Comparison of ENCODE assay signal across 8 mouse cellular contexts in the genomic region with DNA sequence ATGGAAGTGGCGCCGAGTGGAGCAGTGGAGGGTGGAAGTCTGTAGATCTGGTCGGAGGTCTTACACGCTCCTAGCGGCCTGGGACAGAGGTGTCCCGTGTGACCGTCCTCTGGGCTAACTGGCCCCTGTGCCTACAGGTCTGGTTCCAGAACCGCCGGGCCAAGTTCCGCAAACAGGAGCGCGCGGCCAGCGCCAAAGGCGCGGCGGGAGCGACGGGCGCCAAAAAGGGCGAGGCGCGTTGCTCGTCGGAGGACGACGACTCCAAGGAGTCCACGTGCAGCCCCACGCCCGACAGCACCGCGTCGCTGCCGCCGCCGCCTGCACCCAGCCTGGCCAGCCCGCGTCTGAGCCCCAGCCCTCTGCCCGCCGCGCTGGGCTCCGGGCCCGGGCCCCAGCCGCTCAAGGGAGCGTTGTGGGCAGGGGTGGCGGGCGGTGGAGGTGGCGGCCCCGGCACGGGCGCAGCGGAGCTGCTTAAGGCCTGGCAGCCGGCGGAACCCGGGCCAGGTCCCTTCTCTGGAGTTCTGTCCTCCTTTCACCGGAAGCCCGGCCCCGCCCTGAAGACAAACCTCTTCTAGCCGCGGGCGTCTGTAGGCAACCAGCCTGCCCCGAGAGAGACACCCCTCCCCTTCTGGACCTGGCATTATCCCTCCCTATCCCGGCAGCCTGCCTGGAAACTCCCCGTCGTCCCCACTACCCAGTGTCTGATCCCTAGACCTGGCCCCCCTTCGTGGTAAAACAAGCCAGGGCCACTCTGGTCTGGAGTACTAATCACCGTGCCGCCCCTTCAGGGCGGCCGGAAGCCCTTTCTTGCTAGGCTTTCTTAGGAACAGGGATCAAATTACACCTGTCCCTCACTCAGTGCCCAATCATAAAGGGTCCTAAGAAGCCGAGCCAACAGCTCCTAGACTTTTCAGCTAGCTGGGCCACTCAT. TPM values are rescaled to one million over a fixed set of nuclear protein-coding genes. Genes with fewer than 3 reads are reported as not detected.
DNase-seq lines count a peak whose midpoint lies in the region; ATAC-seq lines count a peak whose summit lies in the region.

No protein-coding gene starts in this region.

- no peaks in the 10 kb centered on the region for H3K9me3 ChIP-seq in liver, embryonic 11.5 days (ENCODE audit: control insufficient read depth, low read length)
- H3K9me3 ChIP-seq in midbrain, embryonic 16.5 days (replicated peaks; ENCODE audit: control insufficient read depth, low read length, poor library complexity, severe bottlenecking): no peaks in the 10 kb centered on the region

- peaks cover 73% of the 10 kb centered on the region for H3K27me3 ChIP-seq in liver, embryonic 11.5 days (replicated peaks; ENCODE audit: control insufficient read depth, insufficient read depth, low read length)
- H3K27me3 ChIP-seq in midbrain, embryonic 16.5 days (ENCODE audit: control insufficient read depth, insufficient read depth, low read depth, low read length): peaks cover 62% of the 10 kb centered on the region

- intact Hi-C loops in gastrocnemius, postnatal 14 days (cut with DNase I; ENCODE audit: low total_unique reads): no loop called here

- no peak for DNase-seq in cerebellum, adult 11-12 months
- peak; percentile 61 to 71 for DNase-seq in adrenal gland, postnatal 36 days
- DNase-seq in gastrocnemius, postnatal 14 days: peak; percentile 53
- DNase-seq in hindlimb bud, embryonic 11.5 days (ENCODE audit: extremely low spot score, low read depth, low spot score): peak; percentile 86
- peak; percentile 69 for DNase-seq in liver, embryonic 11.5 days (ENCODE audit: low spot score)
- DNase-seq in urinary bladder, adult 2 months (ENCODE audit: low spot score): peak; percentile 53

- H3K4me1 ChIP-seq in liver, embryonic 11.5 days (replicated peaks; ENCODE audit: control insufficient read depth, insufficient read depth, low read length): peaks cover 3% of the 10 kb centered on the region
- peaks cover 17% of the 10 kb centered on the region for H3K4me1 ChIP-seq in midbrain, embryonic 16.5 days (ENCODE audit: control insufficient read depth, insufficient read depth, low read length)

- H3K4me3 ChIP-seq in liver, embryonic 11.5 days (ENCODE audit: low read depth, low read length): peak overlapping the region; percentile 51
- H3K4me3 ChIP-seq in midbrain, embryonic 16.5 days (ENCODE audit: low read depth, low read length): peak overlapping the region; percentile 36

- peak overlapping the region; percentile 81 for H3K4me2 ChIP-seq in liver, embryonic 11.5 days
- peak overlapping the region; percentile 73 for H3K4me2 ChIP-seq in midbrain, embryonic 16.5 days (ENCODE audit: low read length)

- peaks cover 18% of the 10 kb centered on the region for H3K36me3 ChIP-seq in liver, embryonic 11.5 days (ENCODE audit: control insufficient read depth, insufficient read depth, low read length)
- H3K36me3 ChIP-seq in midbrain, embryonic 16.5 days (ENCODE audit: control insufficient read depth, insufficient read depth, low read length): no peaks in the 10 kb centered on the region

- peak; percentile 22; the same call in 1 of the 2 replicates for ATAC-seq in cerebellum, adult (ENCODE audit: insufficient number of reproducible peaks, low FRiP score, low TSS enrichment)
- ATAC-seq in liver, embryonic 11.5 days (replicated peaks; ENCODE audit: low FRiP score): peak; percentile 61
- peak; percentile 59 for ATAC-seq in midbrain, embryonic 16.5 days

- under 1% methylated on average over 71 of the region's 71 CpGs for WGBS in liver, embryonic 11.5 days
- under 1% methylated on average over 69 of the region's 71 CpGs for WGBS in midbrain, embryonic 16.5 days

- H3K27ac ChIP-seq in liver, embryonic 11.5 days (ENCODE audit: low read depth, low read length): no peak overlapping the region; the same call in 1 of the 2 replicates
- no peak overlapping the region for H3K27ac ChIP-seq in midbrain, embryonic 16.5 days (ENCODE audit: low read length)

- peak overlapping the region; percentile 39 for H3K9ac ChIP-seq in liver, embryonic 11.5 days (ENCODE audit: low read depth, low read length)
- peak overlapping the region; percentile 53 for H3K9ac ChIP-seq in midbrain, embryonic 16.5 days (ENCODE audit: low read depth, low read length)

RNA-seq across cellular contexts. Expression of a gene that starts 3.7 kb away (rescaled TPM):
- 10 to 100 TPM; 17.3 to 19.4 TPM for total RNA-seq in adrenal gland, postnatal 36 days (2021)
- not detected for total RNA-seq in gastrocnemius, postnatal 14 days (2021)
- 0.10 TPM in 1 of 2 replicates, not detected in the other for polyA plus RNA-seq in liver, embryonic 11.5 days (2014; fragmentation: Nextera tagmentation; extraction: Ambion mirVana)
- polyA plus RNA-seq in midbrain, embryonic 16.5 days (2015; fragmentation: Nextera tagmentation; extraction: Ambion mirVana): 0.21 TPM in 1 of 2 replicates, not detected in the other
- 0.09 and 0.14 TPM in 2 replicates for polyA plus RNA-seq in urinary bladder, adult 2 months (2012; rRNA removed)

RNA-seq across cellular contexts. Expression of a gene that starts 16.2 kb away (rescaled TPM):
- total RNA-seq in adrenal gland, postnatal 36 days (2021): 10 to 100 TPM; 81.8 to 82.2 TPM
- total RNA-seq in gastrocnemius, postnatal 14 days (2021): 10 to 100 TPM; 67.0 to 73.8 TPM
- polyA plus RNA-seq in liver, embryonic 11.5 days (2014; fragmentation: Nextera tagmentation; extraction: Ambion mirVana): 22.3 and 23.4 TPM in 2 replicates
- polyA plus RNA-seq in midbrain, embryonic 16.5 days (2015; fragmentation: Nextera tagmentation; extraction: Ambion mirVana): 4.2 and 10.2 TPM in 2 replicates
- 54.1 and 59.0 TPM in 2 replicates for polyA plus RNA-seq in urinary bladder, adult 2 months (2012; rRNA removed)

RNA-seq across cellular contexts. Expression of a gene that starts 35.2 kb away (rescaled TPM):
- total RNA-seq in adrenal gland, postnatal 36 days (2021): 1 to 10 TPM; 2.1 to 7.1 TPM
- total RNA-seq in gastrocnemius, postnatal 14 days (2021): 1 to 10 TPM; 2.8 to 6.1 TPM
- 3.3 and 3.9 TPM in 2 replicates for polyA plus RNA-seq in liver, embryonic 11.5 days (2014; fragmentation: Nextera tagmentation; extraction: Ambion mirVana)
- 1.0 and 1.1 TPM in 2 replicates for polyA plus RNA-seq in midbrain, embryonic 16.5 days (2015; fragmentation: Nextera tagmentation; extraction: Ambion mirVana)
- 63.8 and 99.3 TPM in 2 replicates for polyA plus RNA-seq in urinary bladder, adult 2 months (2012; rRNA removed)

RNA-seq across cellular contexts. Expression of a gene that starts 41.7 kb away (rescaled TPM):
- total RNA-seq in adrenal gland, postnatal 36 days (2021): 10 to 100 TPM; 27.4 to 33.2 TPM
- 10 to 100 TPM; 23.7 to 27.7 TPM for total RNA-seq in gastrocnemius, postnatal 14 days (2021)
- 94.7 and 96.2 TPM in 2 replicates for polyA plus RNA-seq in liver, embryonic 11.5 days (2014; fragmentation: Nextera tagmentation; extraction: Ambion mirVana)
- 71.6 and 79.9 TPM in 2 replicates for polyA plus RNA-seq in midbrain, embryonic 16.5 days (2015; fragmentation: Nextera tagmentation; extraction: Ambion mirVana)
- 41.6 and 47.8 TPM in 2 replicates for polyA plus RNA-seq in urinary bladder, adult 2 months (2012; rRNA removed)

RNA-seq across cellular contexts. Expression of a gene that starts 48.8 kb away (rescaled TPM):
- total RNA-seq in adrenal gland, postnatal 36 days (2021): 1 to 10 TPM in 1 of 2 experiments, not detected in 1; 4.9 TPM
- total RNA-seq in gastrocnemius, postnatal 14 days (2021): 1 to 10 TPM; 1.6 to 2.2 TPM
- polyA plus RNA-seq in liver, embryonic 11.5 days (2014; fragmentation: Nextera tagmentation; extraction: Ambion mirVana): 0.27 and 0.42 TPM in 2 replicates
- 23.7 and 24.2 TPM in 2 replicates for polyA plus RNA-seq in midbrain, embryonic 16.5 days (2015; fragmentation: Nextera tagmentation; extraction: Ambion mirVana)
- polyA plus RNA-seq in urinary bladder, adult 2 months (2012; rRNA removed): 0.72 and 2.7 TPM in 2 replicates

Comparison
In these comparisons a context has a peak if more than half of its experiments do, and no peak if none do; other contexts are left out.
1. RNA of a gene that starts 35.2 kb away (polyA plus RNA-seq): 63.8 to 99.3 TPM in urinary bladder, adult 2 months; 3.3 to 3.9 TPM in liver, embryonic 11.5 days and 1.0 to 1.1 TPM in midbrain, embryonic 16.5 days; every median in the first group is over 10 times any median in the second.
2. Peak in every context shown above with its lines, with median percentiles within 50 percentile points of each other: ATAC-seq.